Mouse (Mus musculus) E14TG2a.4 (cell line): ENCODE results near the gene Hp1bp3.

Experiments
- CTCF ChIP-seq: conservative IDR thresholded peaks from 2 replicates; pipeline ENCODE4 v1.5.1; 2014; ENCODE audit warnings: low read length
- NANOG ChIP-seq: IDR thresholded peaks from 2 replicates; pipeline ENCODE4 v1.6.1; 2014; ENCODE audit warnings: borderline replicate concordance, low read length, mixed read lengths
- POU5F1 ChIP-seq: IDR thresholded peaks from 2 replicates; pipeline ENCODE4 v1.6.1; 2014; ENCODE audit warnings: low read length, borderline replicate concordance

DNA sequence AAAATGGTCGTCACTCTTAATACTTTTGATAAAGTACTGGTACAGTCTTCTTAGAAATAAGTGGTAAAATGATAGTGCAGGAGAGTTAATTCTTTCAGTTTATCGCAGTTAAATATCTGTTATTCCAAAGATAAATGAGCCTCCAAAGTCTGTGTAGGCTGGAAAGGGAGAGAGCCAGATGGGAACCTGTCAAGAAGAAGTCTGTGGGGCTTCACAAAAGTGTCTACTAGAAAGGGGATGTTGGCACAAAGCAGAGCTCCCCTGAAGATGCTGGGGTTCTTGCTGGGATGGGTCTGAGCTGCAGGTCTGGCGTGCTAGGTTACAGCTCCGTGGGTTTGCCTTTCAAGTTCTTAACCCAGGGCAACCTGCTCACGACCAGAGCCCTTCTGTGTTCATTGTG lies 23.5 kb upstream of the Hp1bp3 start:
- TF ChIP-seq CTCF (no peak), NANOG (no peak), POU5F1 (no peak)
